In genomic region chr12:74333016-74333415, GRCm38 (mm10) we compare ENCODE assay signal across 9 mouse cellular contexts. TPM values are rescaled to one million over a fixed set of nuclear protein-coding genes. Genes with fewer than 3 reads are reported as not detected.
DNase-seq lines count a peak whose midpoint lies in the region; ATAC-seq lines count a peak whose summit lies in the region.
"Had no signal": no experiment of that assay in that cellular context is flagged by ENCODE, and none has a peak within 500 bp of the region (broad histone marks: within the 10 kb centered on the region; RNA-seq: fewer than 3 reads in every experiment).

No protein-coding gene starts in this region.

- DNase-seq in Muller cell, postnatal 12 days (ENCODE audit: inconsistent ontology term), result peak; percentile 47
- peak; percentile 92 for DNase-seq in brain, adult 2 months (ENCODE audit: low read depth, low spot score)
- peak; percentile 76 for DNase-seq in forebrain, embryonic 10.5 days (ENCODE audit: extremely low spot score, low spot score)
- peak; percentile 83 for DNase-seq in hindbrain, embryonic 10.5 days (ENCODE audit: low spot score)
- DNase-seq in layer of hippocampus, postnatal 14 days (ENCODE audit: low spot score in 2 of 2), result peak; percentile 65 to 73
- peak; percentile 72 for DNase-seq in right cerebral cortex, postnatal 25 days

- no peaks in the 10 kb centered on the region for H3K4me1 ChIP-seq in forebrain, embryonic 10.5 days
- H3K4me1 ChIP-seq in hindbrain, embryonic 10.5 days (replicated peaks), result no peaks in the 10 kb centered on the region
- H3K4me1 ChIP-seq: limb, embryonic 15.5 days had no signal

- peak; percentile 87 for ATAC-seq in megakaryocyte-erythroid progenitor cell, adult 5-6 weeks (replicated peaks; ENCODE audit: low FRiP score, low TSS enrichment, poor library complexity, severe bottlenecking)
- no peak for ATAC-seq in activated CD4-positive, CD25-positive, alpha-beta regulatory T cell, adult 4 months

- H3K36me3 ChIP-seq in forebrain, embryonic 10.5 days (replicated peaks), result no peaks in the 10 kb centered on the region
- no peaks in the 10 kb centered on the region for H3K36me3 ChIP-seq in hindbrain, embryonic 10.5 days
- H3K36me3 ChIP-seq: limb, embryonic 15.5 days had no signal

- H3K27ac ChIP-seq in forebrain, embryonic 10.5 days, result no peak overlapping the region
- H3K27ac ChIP-seq in hindbrain, embryonic 10.5 days, result no peak overlapping the region
- H3K27ac ChIP-seq: limb, embryonic 15.5 days had no signal

- no peaks in the 10 kb centered on the region for H3K27me3 ChIP-seq in forebrain, embryonic 10.5 days (ENCODE audit: poor library complexity, severe bottlenecking)
- no peaks in the 10 kb centered on the region for H3K27me3 ChIP-seq in hindbrain, embryonic 10.5 days (ENCODE audit: insufficient read depth, poor library complexity, severe bottlenecking)

- no peak overlapping the region for H3K4me3 ChIP-seq in forebrain, embryonic 10.5 days
- no peak overlapping the region for H3K4me3 ChIP-seq in hindbrain, embryonic 10.5 days
- H3K4me3 ChIP-seq: limb, embryonic 15.5 days had no signal

- 24% methylated on average over 13 of the region's 13 CpGs for WGBS in forebrain, embryonic 10.5 days
- 22% methylated on average over 13 of the region's 13 CpGs for WGBS in hindbrain, embryonic 10.5 days

- no peaks in the 10 kb centered on the region for H3K9me3 ChIP-seq in forebrain, embryonic 10.5 days
- H3K9me3 ChIP-seq in hindbrain, embryonic 10.5 days, result no peaks in the 10 kb centered on the region
- H3K9me3 ChIP-seq: limb, embryonic 15.5 days had no signal

RNA-seq across cellular contexts. Expression of gene Gm11042, which starts 16.8 kb away (rescaled TPM):
- polyA plus RNA-seq in forebrain, embryonic 10.5 days (2016; fragmentation: Nextera tagmentation; extraction: Ambion mirVana), result not detected in 2 replicates
- polyA plus RNA-seq in hindbrain, embryonic 10.5 days (2016; fragmentation: Nextera tagmentation; extraction: Ambion mirVana), result not detected in 2 replicates
- not detected for total RNA-seq in layer of hippocampus, postnatal 14 days (2021)
- not detected in 2 replicates for total RNA-seq in megakaryocyte-erythroid progenitor cell, adult 5-6 weeks (2014; fragmentation: Nextera tagmentation)
- total RNA-seq in megakaryocyte-erythroid progenitor cell, adult 5-6 weeks (2017), result not detected in 2 replicates
- not detected for polyA plus RNA-seq in activated CD4-positive, CD25-positive, alpha-beta regulatory T cell, adult 4 months (2017; shearing (Covaris generic))
- polyA plus RNA-seq: limb, embryonic 15.5 days had no signal
